Mouse (Mus musculus) heart, embryonic 16.5 days (tissue): ENCODE data around the gene Mast1. TPM values are rescaled to one million over a fixed set of nuclear protein-coding genes. Genes with fewer than 3 reads are reported as not detected.

Experiments
- ATAC-seq: fragments of 200-750 bp; cut with Nextera tagmentation; replicated peaks from 2 replicates; pipeline ENCODE4 v1.8.0; 2017; ENCODE audit warnings: moderate number of reproducible peaks; ENCODE audit not compliant: insufficient read depth, low FRiP score; ENCODE audit errors: extremely low read depth
- H3K27ac ChIP-seq: fragments of 300-500 bp; sonication (generic); 2 replicates; pipeline ENCODE4 v1.5.1; 2014; ENCODE audit warnings: mild to moderate bottlenecking, low read length, control low read depth, moderate library complexity
- H3K27me3 ChIP-seq: fragments of 300-500 bp; sonication (generic); 2 replicates; pipeline ENCODE4 v1.6.1; 2014; ENCODE audit warnings: low read length, mixed read lengths; ENCODE audit not compliant: control insufficient read depth, insufficient read depth
- H3K36me3 ChIP-seq: fragments of 300-500 bp; sonication (generic); 2 replicates; pipeline ENCODE4 v1.6.1; 2014; ENCODE audit not compliant: control insufficient read depth, insufficient read depth
- H3K4me1 ChIP-seq: fragments of 300-500 bp; sonication (generic); 2 replicates; pipeline ENCODE4 v1.6.1; 2014; ENCODE audit warnings: low read length, mixed read lengths; ENCODE audit not compliant: control insufficient read depth, insufficient read depth
- H3K4me2 ChIP-seq: fragments of 300-500 bp; sonication (generic); 2 replicates; pipeline ENCODE4 v1.6.1; 2014; ENCODE audit warnings: low read depth, mild to moderate bottlenecking, control low read depth, low read length
- H3K4me3 ChIP-seq: fragments of 300-500 bp; sonication (generic); 2 replicates; pipeline ENCODE4 v1.5.1; 2014; ENCODE audit warnings: mild to moderate bottlenecking, control low read depth, low read length
- H3K9ac ChIP-seq: fragments of 300-500 bp; sonication (generic); 2 replicates; pipeline ENCODE4 v1.6.1; 2014; ENCODE audit warnings: low read length, control low read depth
- H3K9me3 ChIP-seq: fragments of 300-500 bp; sonication (generic); replicated peaks from 2 replicates; pipeline ENCODE4 v1.6.1; 2016; ENCODE audit warnings: low read length; ENCODE audit not compliant: control insufficient read depth
- WGBS: fragments of 180-500 bp; shearing (Covaris S2); extraction: QIAGEN DNeasy Blood & Tissue Kit; methylation state at CpG from one replicate; pipeline ENCODE4 v1.1.7; 2014; 5-methylcytosine and 5-hydroxymethylcytosine counted together
- polyA plus RNA-seq: library from polyadenylated mRNA; unstranded; fragments of >200 nt; fragmentation: Nextera tagmentation; extraction: Ambion mirVana; gene quantifications from 2 replicates; pipeline ENCODE4 v1.2.1, GENCODE M21; 2015

Gene Mast1
- polyA plus RNA-seq, 1 experiment from 2014 or later, result 0.09 TPM

DNA sequence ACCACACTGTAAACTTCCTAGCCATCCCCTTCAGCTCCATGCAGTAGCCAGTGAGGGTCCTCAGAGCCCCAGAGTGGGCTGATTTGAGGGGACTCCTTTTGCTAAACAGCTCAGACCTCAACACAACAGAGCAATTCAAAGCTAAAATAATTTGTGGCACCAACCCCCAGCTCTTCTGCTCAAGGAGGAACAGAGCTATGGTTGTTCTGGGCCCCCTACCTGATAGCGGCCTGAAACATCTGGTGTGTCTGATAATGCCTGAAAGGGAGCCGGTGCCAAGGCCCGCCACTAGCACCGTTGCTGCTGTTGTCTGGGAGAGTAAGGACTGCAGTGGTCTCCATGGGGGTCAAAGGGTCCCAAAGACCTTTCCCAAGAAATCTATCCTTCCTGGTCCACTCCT, 36.1 kb downstream of the Mast1 start:
- 35% methylated on average over 4 of the region's 4 CpGs for WGBS
- Histone ChIP-seq H3K27me3 (peaks cover 4% of the 10 kb centered on the region), H3K4me1 (0 out of 2 replicates have a peak, but pooled peaks cover 4% of the 10 kb centered on the region), H3K4me3 (no peak overlapping the region), H3K4me2 (no peak overlapping the region), H3K9ac (no peak overlapping the region), H3K36me3 (no peaks in the 10 kb centered on the region), H3K9me3 (no peaks in the 10 kb centered on the region), H3K27ac (no peak overlapping the region)
- ATAC-seq, result no peak

DNA sequence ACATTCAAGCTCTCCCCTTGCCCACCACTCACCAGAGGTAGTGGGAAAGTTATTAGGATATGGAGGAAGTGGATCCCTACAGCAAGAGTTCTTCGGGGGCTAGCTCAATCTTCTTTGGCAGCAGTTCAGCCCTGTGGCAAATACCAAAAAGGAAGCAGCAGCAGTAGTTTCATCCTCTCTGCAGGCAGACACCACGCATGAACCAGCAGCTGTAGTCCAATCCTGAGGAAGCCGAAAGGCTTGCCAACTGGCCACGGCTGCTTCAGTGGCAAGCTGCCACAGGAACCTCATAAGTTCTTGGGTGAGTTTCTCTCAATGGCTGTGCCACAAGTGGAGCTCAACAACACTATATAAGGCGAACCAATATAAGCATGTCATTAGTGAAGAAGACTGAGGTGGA, 41.2 kb downstream of the Mast1 start:
- no peak overlapping the region for H3K4me3 ChIP-seq
- ATAC-seq, result no peak

DNA sequence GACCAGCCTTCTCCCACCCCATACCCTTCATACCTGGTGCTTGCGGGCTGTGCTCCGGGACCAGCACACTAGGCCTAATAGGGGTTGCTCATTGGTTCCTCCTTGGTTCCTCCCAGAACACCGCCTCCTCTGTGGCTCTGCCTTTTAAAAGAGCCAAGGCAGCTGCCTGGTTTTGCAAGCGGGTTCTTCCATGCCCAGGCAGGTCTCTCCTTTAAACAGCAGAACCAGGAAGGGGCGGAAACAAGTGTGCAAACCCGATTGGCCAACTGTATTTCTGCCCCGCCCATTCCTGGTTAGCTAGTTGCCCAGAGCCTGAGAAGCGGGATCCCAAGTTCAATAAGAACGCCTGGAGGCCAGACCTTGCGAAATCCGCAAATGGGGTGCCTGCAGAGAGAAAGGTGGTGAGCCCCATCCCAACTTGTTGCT, 43.4 kb downstream of the Mast1 start, which contains the start of gene Gcdh:
Gene Gcdh, minus strand, starts transcription at position 213 of the 426 bp plus-strand sequence.
- under 1% methylated on average over 11 of the region's 11 CpGs for WGBS
- Histone ChIP-seq H3K4me2 (peak within 1 kb of the TSS; percentile 87), H3K27ac (peak within 1 kb of the TSS; percentile 29; the same call in 1 of the 2 replicates), H3K9ac (peak within 1 kb of the TSS; percentile 85), H3K9me3 (no peaks in the 10 kb centered on the region), H3K4me3 (peak within 1 kb of the TSS; percentile 87), H3K4me1 (peaks cover 10% of the 10 kb centered on the region; the same call in 1 of the 2 replicates), H3K27me3 (no peaks in the 10 kb centered on the region), H3K36me3 (peaks cover 6% of the 10 kb centered on the region; the same call in 1 of the 2 replicates)
- peak; percentile 98 for ATAC-seq

More for the DNA sequence above, 41.2 kb downstream of the Mast1 start:
- H3K9ac ChIP-seq, result no peak overlapping the region
- H3K27ac ChIP-seq, result no peak overlapping the region
- WGBS, result 76% methylated on average over 5 of the region's 5 CpGs
- no peak overlapping the region for H3K4me2 ChIP-seq
- H3K27me3 ChIP-seq, result no peaks in the 10 kb centered on the region
- no peaks in the 10 kb centered on the region for H3K9me3 ChIP-seq
- peaks cover 10% of the 10 kb centered on the region; the same call in 1 of the 2 replicates for H3K4me1 ChIP-seq
- H3K36me3 ChIP-seq, result peaks cover under 1% of the 10 kb centered on the region; the same call in 1 of the 2 replicates

DNA sequence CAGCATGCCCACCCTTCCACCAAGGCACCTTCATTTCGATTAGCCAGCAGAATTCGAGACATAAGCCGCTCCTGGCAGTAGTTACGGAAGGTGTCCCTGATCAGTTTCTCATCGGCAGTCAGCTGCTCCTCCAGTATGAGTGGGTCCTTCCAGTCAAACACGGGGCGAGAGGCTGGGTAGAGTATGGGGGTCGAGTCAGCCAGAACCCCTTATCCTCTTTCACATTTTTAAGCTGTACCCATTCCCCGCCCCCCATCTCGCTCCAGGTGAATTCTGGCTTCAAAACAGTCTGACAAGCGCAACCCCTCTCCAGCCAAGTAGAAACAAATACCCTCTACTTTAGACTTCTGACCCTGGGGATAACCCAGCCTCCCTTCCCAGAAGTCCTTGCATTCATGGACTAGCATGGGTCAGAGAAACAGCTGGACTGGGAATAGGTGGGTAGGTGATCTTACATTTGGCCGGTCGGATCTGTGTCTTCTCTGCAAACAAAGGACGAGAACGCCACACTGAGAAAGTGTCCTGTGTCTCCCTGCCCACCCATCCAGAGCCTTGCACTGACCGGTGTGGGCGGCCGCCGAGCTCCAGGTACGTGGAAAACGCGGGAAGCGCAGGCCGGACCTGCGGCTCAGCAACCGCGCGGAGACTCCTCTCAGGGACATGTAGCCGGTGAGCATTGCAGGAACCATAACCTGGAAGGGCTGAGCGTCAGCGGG, 44.0 kb downstream of the Mast1 start:
- peak overlapping the region; percentile 87 for H3K4me3 ChIP-seq
- peaks cover 6% of the 10 kb centered on the region; the same call in 1 of the 2 replicates for H3K36me3 ChIP-seq
- no peaks in the 10 kb centered on the region for H3K27me3 ChIP-seq
- no peaks in the 10 kb centered on the region for H3K9me3 ChIP-seq
- 11% methylated on average over 31 of the region's 31 CpGs for WGBS
- peak overlapping the region; percentile 87 for H3K4me2 ChIP-seq
- 0 out of 2 replicates have a peak overlapping the region, but pooled peaks have one; percentile 29 for H3K27ac ChIP-seq
- peak overlapping the region; percentile 85 for H3K9ac ChIP-seq
- peaks cover 10% of the 10 kb centered on the region; the same call in 1 of the 2 replicates for H3K4me1 ChIP-seq
- peak; percentile 11; the same call in 1 of the 2 replicates for ATAC-seq

DNA sequence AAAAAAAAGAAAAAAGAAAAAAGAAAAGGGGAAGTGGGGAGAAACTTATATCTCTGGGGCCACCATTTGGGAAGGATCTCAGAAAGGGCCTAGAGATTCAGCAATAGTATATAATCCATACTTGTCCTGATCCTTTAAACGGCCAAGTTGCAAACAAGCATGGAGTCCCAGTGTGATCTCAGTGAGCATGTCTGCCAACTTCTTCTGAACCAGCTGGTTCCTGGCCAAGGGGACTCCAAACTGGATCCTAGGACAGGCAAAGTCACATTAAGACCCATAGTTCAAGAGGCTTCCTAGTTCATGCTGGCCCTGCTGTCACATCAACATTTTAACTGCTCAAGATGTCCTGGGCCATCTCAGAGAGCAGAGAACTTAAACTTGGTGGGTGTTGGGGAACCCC, 48.0 kb downstream of the Mast1 start:
- no peak overlapping the region for H3K4me3 ChIP-seq
- no peaks in the 10 kb centered on the region for H3K9me3 ChIP-seq
- H3K27me3 ChIP-seq, result no peaks in the 10 kb centered on the region
- H3K36me3 ChIP-seq, result peaks cover 20% of the 10 kb centered on the region; the same call in 1 of the 2 replicates
- H3K27ac ChIP-seq, result no peak overlapping the region
- 91% methylated on average over 1 of the region's 1 CpGs for WGBS
- no peak for ATAC-seq
- H3K4me1 ChIP-seq, result peaks cover 8% of the 10 kb centered on the region; the same call in 1 of the 2 replicates
- no peak overlapping the region for H3K4me2 ChIP-seq
- H3K9ac ChIP-seq, result no peak overlapping the region

DNA sequence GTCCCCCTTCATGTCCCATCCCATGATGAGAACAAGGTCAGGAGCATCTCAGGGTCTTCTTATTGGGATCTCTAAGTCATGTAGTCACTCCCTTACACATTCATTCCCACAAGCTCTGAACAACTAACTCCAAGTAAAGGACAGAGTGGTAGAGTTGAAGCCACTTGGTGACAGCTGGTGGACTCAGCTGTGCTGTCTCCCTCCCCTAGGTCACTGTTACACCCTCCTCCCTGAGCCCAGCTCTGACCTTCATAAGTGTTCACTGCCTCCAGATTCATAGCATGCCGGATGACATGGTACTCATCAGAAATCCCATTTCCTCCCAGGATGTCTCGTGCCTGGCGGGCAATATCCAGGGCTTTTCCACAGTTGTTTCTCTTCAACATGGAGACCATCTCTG, 48.9 kb downstream of the Mast1 start:
- WGBS, result 93% methylated on average over 3 of the region's 3 CpGs
- Histone ChIP-seq H3K27ac (no peak overlapping the region), H3K27me3 (no peaks in the 10 kb centered on the region), H3K9ac (no peak overlapping the region), H3K9me3 (no peaks in the 10 kb centered on the region), H3K36me3 (peaks cover 20% of the 10 kb centered on the region; the same call in 1 of the 2 replicates), H3K4me1 (peaks cover 6% of the 10 kb centered on the region; the same call in 1 of the 2 replicates), H3K4me3 (no peak overlapping the region), H3K4me2 (no peak overlapping the region)
- no peak for ATAC-seq

DNA sequence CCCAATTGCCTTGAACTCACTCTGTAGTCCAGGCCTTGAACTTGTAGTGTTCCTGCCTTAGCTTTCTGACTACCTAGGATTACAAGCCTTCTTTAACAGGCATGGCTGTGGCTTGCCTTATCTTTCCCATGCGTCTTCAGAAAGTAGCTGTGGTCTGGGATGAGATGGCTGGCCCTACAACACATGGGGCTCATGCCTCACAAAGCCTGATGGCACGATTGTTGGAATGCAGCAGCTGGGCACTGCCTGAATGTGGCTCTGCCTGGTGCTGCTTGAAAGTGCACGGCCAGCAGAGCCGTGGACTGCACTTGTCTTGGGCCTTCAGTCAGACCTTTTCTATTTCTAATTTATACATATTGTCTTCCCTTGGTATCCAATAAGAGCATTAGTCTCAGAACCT, 52.4 kb downstream of the Mast1 start:
- Histone ChIP-seq H3K9me3 (no peaks in the 10 kb centered on the region), H3K4me2 (no peak overlapping the region), H3K9ac (no peak overlapping the region), H3K36me3 (peaks cover 14% of the 10 kb centered on the region; the same call in 1 of the 2 replicates), H3K27me3 (no peaks in the 10 kb centered on the region), H3K4me1 (no peaks in the 10 kb centered on the region), H3K27ac (no peak overlapping the region), H3K4me3 (no peak overlapping the region)
- 76% methylated on average over 4 of the region's 4 CpGs for WGBS
- ATAC-seq, result no peak

DNA sequence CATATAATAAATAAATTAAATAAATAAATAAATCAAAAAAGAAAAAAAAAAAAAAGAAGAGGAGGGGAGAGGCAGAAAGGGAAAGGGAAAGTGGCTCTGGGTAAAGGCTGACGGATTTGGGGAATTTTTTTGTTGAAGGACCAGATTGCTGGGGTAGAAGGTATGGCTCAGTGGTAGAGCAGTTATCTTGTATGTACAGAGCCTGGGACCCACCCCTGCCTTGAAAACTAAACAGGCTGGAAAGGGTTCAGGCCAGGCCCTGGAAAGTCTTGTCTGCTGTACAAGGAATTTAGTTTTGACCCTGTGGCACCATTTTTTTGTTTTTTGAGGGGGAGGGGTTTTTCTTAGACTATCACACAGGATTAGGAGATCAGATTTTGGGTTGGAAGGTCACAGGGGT, 58.2 kb downstream of the Mast1 start:
- no peak for ATAC-seq
- Histone ChIP-seq H3K4me3 (no peak overlapping the region), H3K9me3 (no peaks in the 10 kb centered on the region), H3K4me1 (no peaks in the 10 kb centered on the region), H3K9ac (no peak overlapping the region), H3K27ac (no peak overlapping the region), H3K4me2 (no peak overlapping the region), H3K36me3 (no peaks in the 10 kb centered on the region), H3K27me3 (no peaks in the 10 kb centered on the region)
- WGBS, result 86% methylated on average over 1 of the region's 1 CpGs

DNA sequence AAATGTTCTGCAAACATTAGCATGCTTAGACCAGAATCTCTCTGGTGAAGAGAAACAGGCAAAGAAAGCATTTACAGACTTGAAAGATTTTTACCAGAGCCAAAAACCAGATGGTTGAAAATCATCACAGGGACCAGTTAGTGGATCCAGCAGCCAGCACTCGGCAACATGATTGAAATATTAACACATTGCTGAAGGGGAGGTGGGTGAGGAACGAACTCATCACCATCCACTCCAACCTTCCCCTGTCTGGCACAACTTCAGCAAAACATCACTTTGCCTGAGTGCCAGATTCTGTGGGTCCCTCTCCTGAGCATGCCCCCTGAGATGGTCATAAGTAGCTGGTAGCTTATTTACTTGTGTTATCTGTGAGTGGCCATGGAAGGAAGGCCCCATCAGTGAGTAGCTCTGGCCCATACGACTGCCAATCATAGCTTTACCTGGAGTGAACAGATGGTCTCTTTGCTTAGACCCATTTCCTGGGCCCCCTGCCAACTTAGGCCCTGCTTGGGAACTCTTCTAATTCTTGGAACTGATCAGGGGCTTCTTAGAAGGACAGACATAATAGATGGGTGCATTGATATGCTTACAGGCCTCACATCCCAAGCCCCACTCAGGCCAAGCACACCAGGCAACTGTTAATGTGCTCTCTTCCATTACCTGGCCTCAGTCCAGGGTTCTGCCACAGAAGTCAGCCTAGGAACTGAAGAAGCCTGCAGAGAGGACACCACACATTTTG, 59.7 kb downstream of the Mast1 start:
- peaks cover 4% of the 10 kb centered on the region for H3K4me1 ChIP-seq
- H3K9me3 ChIP-seq, result no peaks in the 10 kb centered on the region
- no peaks in the 10 kb centered on the region for H3K36me3 ChIP-seq
- H3K4me2 ChIP-seq, result no peak overlapping the region
- H3K27me3 ChIP-seq, result no peaks in the 10 kb centered on the region
- 76% methylated on average over 3 of the region's 3 CpGs for WGBS
- no peak overlapping the region for H3K9ac ChIP-seq
- H3K4me3 ChIP-seq, result no peak overlapping the region
- H3K27ac ChIP-seq, result no peak overlapping the region
- no peak for ATAC-seq
